Mouse (Mus musculus) neural tube, embryonic 14.5 days (tissue): ENCODE data around the gene Epb41l5. TPM values are rescaled to one million over a fixed set of nuclear protein-coding genes. Genes with fewer than 3 reads are reported as not detected.

ENCODE experiments used
- ATAC-seq: fragments of 200-750 bp; cut with Nextera tagmentation; 2 replicates; pipeline ENCODE4 v1.8.0; 2017; ENCODE audit warnings: low read depth, mild to moderate bottlenecking, moderate TSS enrichment, moderate library complexity
- H3K27ac ChIP-seq: fragments of 300-500 bp; sonication (generic); 2 replicates; pipeline ENCODE4 v1.5.1; 2014; ENCODE audit warnings: low read depth, mild to moderate bottlenecking, control low read depth, low read length, moderate library complexity, mixed read lengths
- H3K27me3 ChIP-seq: fragments of 300-500 bp; sonication (generic); 2 replicates; pipeline ENCODE4 v1.6.1; 2014; ENCODE audit warnings: low read length; ENCODE audit not compliant: control insufficient read depth, insufficient read depth
- H3K36me3 ChIP-seq: fragments of 300-500 bp; sonication (generic); 2 replicates; pipeline ENCODE4 v1.6.1; 2014; ENCODE audit warnings: low read length, mixed read lengths; ENCODE audit not compliant: control insufficient read depth, insufficient read depth
- H3K4me1 ChIP-seq: fragments of 300-500 bp; sonication (generic); 2 replicates; pipeline ENCODE4 v1.6.1; 2014; ENCODE audit warnings: low read length; ENCODE audit not compliant: control insufficient read depth, insufficient read depth
- H3K4me2 ChIP-seq: fragments of 300-500 bp; sonication (generic); 2 replicates; pipeline ENCODE4 v1.6.1; 2014; ENCODE audit warnings: mild to moderate bottlenecking, low read depth, low read length, control low read depth
- H3K4me3 ChIP-seq: fragments of 300-500 bp; sonication (generic); 2 replicates; pipeline ENCODE4 v1.5.1; 2014; ENCODE audit warnings: low read depth, low read length, control low read depth, mixed read lengths
- H3K9ac ChIP-seq: fragments of 300-500 bp; sonication (generic); replicated peaks from 2 replicates; pipeline ENCODE4 v1.6.1; 2014; ENCODE audit warnings: low read depth, mild to moderate bottlenecking, control low read depth, low read length, mixed read lengths
- H3K9me3 ChIP-seq: fragments of 300-500 bp; sonication (generic); 2 replicates; pipeline ENCODE4 v1.6.1; 2016; ENCODE audit warnings: low read length; ENCODE audit not compliant: control insufficient read depth
- WGBS: fragments of 180-500 bp; shearing (Covaris S2); extraction: QIAGEN DNeasy Blood & Tissue Kit; methylation state at CpG from one replicate; pipeline ENCODE4 v1.1.7; 2014; 5-methylcytosine and 5-hydroxymethylcytosine counted together
- polyA plus RNA-seq: library from polyadenylated mRNA; unstranded; fragments of >200 nt; fragmentation: Nextera tagmentation; extraction: Ambion mirVana; gene quantifications from 2 replicates; pipeline ENCODE4 v1.2.1, GENCODE M21; 2014

Gene Epb41l5
- polyA plus RNA-seq, 1 experiment from 2014 or later, result 20.6 TPM

GRCm38 (mm10) chr1:119519286-119519685 is 129.5 kb downstream of the Epb41l5 start:
- no peak overlapping the region for H3K9ac ChIP-seq
- WGBS, result 77% methylated on average over 6 of the region's 6 CpGs

GRCm38 (mm10) chr1:119518786-119519185 is 130.0 kb downstream of the Epb41l5 start:
- no peak for ATAC-seq
- no peaks in the 10 kb centered on the region for H3K36me3 ChIP-seq
- no peaks in the 10 kb centered on the region for H3K9me3 ChIP-seq
- H3K27ac ChIP-seq, result no peak overlapping the region
- no peaks in the 10 kb centered on the region for H3K27me3 ChIP-seq
- 0 out of 2 replicates have a peak, but pooled peaks cover 4% of the 10 kb centered on the region for H3K4me1 ChIP-seq
- no peak overlapping the region for H3K9ac ChIP-seq
- H3K4me2 ChIP-seq, result no peak overlapping the region
- H3K4me3 ChIP-seq, result no peak overlapping the region

More at GRCm38 (mm10) chr1:119519286-119519685, 129.5 kb downstream of the Epb41l5 start:
- no peaks in the 10 kb centered on the region for H3K36me3 ChIP-seq
- no peaks in the 10 kb centered on the region for H3K9me3 ChIP-seq
- H3K4me1 ChIP-seq, result peaks cover 4% of the 10 kb centered on the region; the same call in 1 of the 2 replicates
- H3K27ac ChIP-seq, result no peak overlapping the region
- no peaks in the 10 kb centered on the region for H3K27me3 ChIP-seq
- no peak overlapping the region for H3K4me2 ChIP-seq
- no peak overlapping the region for H3K4me3 ChIP-seq
- no peak for ATAC-seq

DNA sequence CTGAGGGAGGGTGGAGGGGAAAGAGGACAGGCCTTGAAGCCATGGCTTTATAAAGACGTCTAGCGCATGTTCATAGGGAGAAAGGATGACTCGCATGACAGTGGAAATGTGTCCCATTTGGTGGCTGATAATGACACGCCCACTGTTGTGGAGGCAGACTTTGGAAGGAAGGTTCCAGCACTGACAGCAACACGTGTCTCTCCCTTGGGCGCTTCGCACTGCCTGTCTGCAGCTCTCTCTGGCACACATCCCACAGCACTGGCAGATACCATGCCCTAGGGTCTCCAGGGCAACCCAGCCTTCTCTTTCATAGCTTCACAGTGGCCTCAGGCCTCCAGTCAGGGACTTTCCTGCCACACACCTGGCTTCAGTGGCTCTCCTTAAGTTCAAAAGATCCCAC is 130.7 kb downstream of the Epb41l5 start:
- no peak for ATAC-seq
- WGBS, result 79% methylated on average over 7 of the region's 7 CpGs

DNA sequence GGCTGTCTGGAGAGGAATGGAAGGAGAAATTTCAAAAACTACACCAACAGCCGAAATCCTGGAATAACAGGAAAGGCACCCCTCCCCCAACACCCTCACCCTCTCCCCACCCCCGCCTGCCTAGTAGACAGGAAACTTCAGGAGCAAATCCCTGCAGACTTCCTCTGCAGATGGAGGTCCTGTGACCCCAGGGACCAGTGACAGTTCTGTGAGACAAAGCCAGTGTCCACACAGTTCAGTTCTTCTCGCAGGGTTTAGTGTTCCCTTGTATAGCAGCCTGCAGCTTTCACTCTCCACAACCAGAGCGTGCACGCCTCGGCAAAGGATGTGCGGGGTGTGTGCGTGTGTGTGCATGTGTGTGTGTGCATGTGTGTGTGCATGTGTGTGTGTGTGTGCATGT is 137.9 kb downstream of the Epb41l5 start:
- H3K36me3 ChIP-seq, result no peaks in the 10 kb centered on the region
- no peak overlapping the region for H3K4me3 ChIP-seq
- no peak for ATAC-seq
- no peak overlapping the region for H3K9ac ChIP-seq
- no peaks in the 10 kb centered on the region for H3K27me3 ChIP-seq
- no peaks in the 10 kb centered on the region for H3K9me3 ChIP-seq
- no peak overlapping the region for H3K27ac ChIP-seq
- H3K4me2 ChIP-seq, result no peak overlapping the region
- H3K4me1 ChIP-seq, result no peaks in the 10 kb centered on the region
- 77% methylated on average over 8 of the region's 8 CpGs for WGBS

More for the DNA sequence above, 130.7 kb downstream of the Epb41l5 start:
- H3K4me3 ChIP-seq, result no peak overlapping the region
- no peak overlapping the region for H3K9ac ChIP-seq
- no peaks in the 10 kb centered on the region for H3K36me3 ChIP-seq
- no peak overlapping the region for H3K4me2 ChIP-seq
- H3K27me3 ChIP-seq, result no peaks in the 10 kb centered on the region
- H3K27ac ChIP-seq, result no peak overlapping the region
- no peaks in the 10 kb centered on the region for H3K9me3 ChIP-seq
- 0 out of 2 replicates have a peak, but pooled peaks cover 4% of the 10 kb centered on the region for H3K4me1 ChIP-seq

- H3K9ac ChIP-seq, result no peak overlapping the region
- H3K4me1 ChIP-seq, result no peaks in the 10 kb centered on the region
- 75% methylated on average over 9 of the region's 9 CpGs for WGBS
- no peaks in the 10 kb centered on the region for H3K9me3 ChIP-seq
- ATAC-seq, result no peak
- H3K27me3 ChIP-seq, result no peaks in the 10 kb centered on the region
- H3K36me3 ChIP-seq, result no peaks in the 10 kb centered on the region
- no peak overlapping the region for H3K4me2 ChIP-seq
- no peak overlapping the region for H3K4me3 ChIP-seq
- H3K27ac ChIP-seq, result no peak overlapping the region
Measured at GRCm38 (mm10) chr1:119510409-119510808, 138.4 kb downstream of the Epb41l5 start.

GRCm38 (mm10) chr1:119509474-119509873 is 139.3 kb downstream of the Epb41l5 start:
- no peak for ATAC-seq
- no peak overlapping the region for H3K4me2 ChIP-seq

DNA sequence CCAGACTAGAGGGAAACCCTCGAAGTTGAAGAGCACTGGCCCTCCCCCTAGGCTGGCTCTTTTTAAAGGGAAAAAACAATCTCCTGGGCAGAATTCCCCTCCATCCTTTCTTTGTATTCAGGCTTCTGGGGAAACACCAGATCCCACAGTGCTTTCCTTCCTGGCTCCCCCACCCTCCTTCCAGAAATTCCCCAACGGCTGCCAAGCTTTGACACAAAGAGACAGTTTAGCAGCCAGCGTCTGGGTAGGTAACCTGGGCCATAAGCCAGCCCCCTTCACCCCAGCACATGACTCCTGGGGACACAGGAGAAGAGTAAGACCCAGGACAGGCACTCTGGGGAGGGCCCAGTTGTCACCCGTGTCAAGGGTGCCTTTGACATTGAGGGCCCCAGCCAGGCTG is 140.3 kb downstream of the Epb41l5 start:
- Histone ChIP-seq H3K4me2 (no peak overlapping the region), H3K9me3 (no peaks in the 10 kb centered on the region), H3K27me3 (no peaks in the 10 kb centered on the region), H3K9ac (no peak overlapping the region), H3K36me3 (no peaks in the 10 kb centered on the region), H3K27ac (no peak overlapping the region), H3K4me1 (peaks cover 7% of the 10 kb centered on the region; the same call in 1 of the 2 replicates), H3K4me3 (no peak overlapping the region)
- WGBS, result 47% methylated on average over 4 of the region's 4 CpGs
- ATAC-seq, result no peak

More at GRCm38 (mm10) chr1:119509474-119509873, 139.3 kb downstream of the Epb41l5 start:
- Histone ChIP-seq H3K9ac (no peak overlapping the region), H3K36me3 (no peaks in the 10 kb centered on the region), H3K9me3 (no peaks in the 10 kb centered on the region), H3K4me3 (no peak overlapping the region), H3K27ac (no peak overlapping the region), H3K4me1 (peaks cover 7% of the 10 kb centered on the region; the same call in 1 of the 2 replicates), H3K27me3 (no peaks in the 10 kb centered on the region)
- 83% methylated on average over 7 of the region's 7 CpGs for WGBS

GRCm38 (mm10) chr1:119505951-119506350 is 142.8 kb downstream of the Epb41l5 start:
- Histone ChIP-seq H3K27me3 (no peaks in the 10 kb centered on the region), H3K9me3 (no peaks in the 10 kb centered on the region), H3K4me2 (no peak overlapping the region), H3K4me1 (peaks cover 12% of the 10 kb centered on the region; the same call in 1 of the 2 replicates), H3K27ac (no peak overlapping the region), H3K9ac (no peak overlapping the region), H3K4me3 (no peak overlapping the region), H3K36me3 (no peaks in the 10 kb centered on the region)
- no peak for ATAC-seq
- 98% methylated on average over 3 of the region's 3 CpGs for WGBS

GRCm38 (mm10) chr1:119504260-119505062 is 144.3 kb downstream of the Epb41l5 start, which contains the start of gene Ralb:
Ralb (minus strand) TSS chr1:119504794.
- H3K27ac ChIP-seq, result peak within 1 kb of the TSS; percentile 62
- peak; percentile 98 for ATAC-seq
- peaks cover 12% of the 10 kb centered on the region; the same call in 1 of the 2 replicates for H3K4me1 ChIP-seq
- H3K9ac ChIP-seq, result peak within 1 kb of the TSS; percentile 71
- no peaks in the 10 kb centered on the region for H3K27me3 ChIP-seq
- peak within 1 kb of the TSS; percentile 75 for H3K4me3 ChIP-seq
- H3K36me3 ChIP-seq, result no peaks in the 10 kb centered on the region
- H3K4me2 ChIP-seq, result peak within 1 kb of the TSS; percentile 73
- WGBS, result under 1% methylated on average over 57 of the region's 57 CpGs
- H3K9me3 ChIP-seq, result no peaks in the 10 kb centered on the region
